ENCODE assay signal across 8 mouse cellular contexts in genomic region chr7:141435129-141435855, GRCm38 (mm10). TPM values are rescaled to one million over a fixed set of nuclear protein-coding genes. Genes with fewer than 3 reads are reported as not detected.
DNase-seq lines count a peak whose midpoint lies in the region; ATAC-seq and TF ChIP-seq lines count a peak whose summit lies in the region.

No protein-coding gene starts in this region.

- peak overlapping the region; percentile 43 for H3K4me3 ChIP-seq in intestine, postnatal 0 days (ENCODE audit: low read depth, low read length)
- H3K4me3 ChIP-seq in neural tube, embryonic 13.5 days, result peak overlapping the region; percentile 64

- no peaks in the 10 kb centered on the region for H3K9me3 ChIP-seq in intestine, postnatal 0 days (ENCODE audit: control insufficient read depth)
- H3K9me3 ChIP-seq in neural tube, embryonic 13.5 days, result no peaks in the 10 kb centered on the region

- no peaks in the 10 kb centered on the region for H3K27me3 ChIP-seq in intestine, postnatal 0 days (replicated peaks; ENCODE audit: control insufficient read depth, insufficient read depth, low read length)
- H3K27me3 ChIP-seq in neural tube, embryonic 13.5 days, result no peaks in the 10 kb centered on the region

- peak; percentile 64 for DNase-seq in urinary bladder, postnatal 14 days (ENCODE audit: low spot score)
- no peak for DNase-seq in urinary bladder, postnatal 4 days (ENCODE audit: low spot score in 2 of 2)
- peak; percentile 79 to 81 for DNase-seq in cerebellum, postnatal 14 days
- DNase-seq in lung, adult 18-20 months, result peak; percentile 64 to 71
- no peak for DNase-seq in urinary bladder, postnatal 10 days (ENCODE audit: low spot score)

- H3K9ac ChIP-seq in intestine, postnatal 0 days (ENCODE audit: low read depth, low read length), result peak overlapping the region; percentile 40; the same call in 1 of the 2 replicates
- peak overlapping the region; percentile 86 for H3K9ac ChIP-seq in neural tube, embryonic 13.5 days

- H3K27ac ChIP-seq in intestine, postnatal 0 days (ENCODE audit: low read depth, low read length), result peak overlapping the region; percentile 78
- peak overlapping the region; percentile 86 for H3K27ac ChIP-seq in neural tube, embryonic 13.5 days (replicated peaks)

- ATAC-seq in granulocyte monocyte progenitor cell, adult 5-6 weeks (replicated peaks; ENCODE audit: poor library complexity, severe bottlenecking), result peak; percentile 71
- ATAC-seq in intestine, postnatal 0 days, result peak; percentile 16; the same call in 1 of the 2 replicates
- ATAC-seq in neural tube, embryonic 13.5 days (ENCODE audit: low read depth), result 0 out of 2 replicates have a peak, but pooled peaks have one; percentile 2

- H3K36me3 ChIP-seq in intestine, postnatal 0 days (ENCODE audit: control insufficient read depth, insufficient read depth), result peaks cover 57% of the 10 kb centered on the region
- peaks cover 36% of the 10 kb centered on the region for H3K36me3 ChIP-seq in neural tube, embryonic 13.5 days

- TF ChIP-seq CTCF in intestine, postnatal 0 days (IDR thresholded peaks at IDR 0.05; ENCODE audit: low read depth), result no peak

- H3K4me2 ChIP-seq in intestine, postnatal 0 days (replicated peaks; ENCODE audit: low read depth), result peak overlapping the region; percentile 78
- H3K4me2 ChIP-seq in neural tube, embryonic 13.5 days, result peak overlapping the region; percentile 95

- peaks cover 16% of the 10 kb centered on the region for H3K4me1 ChIP-seq in intestine, postnatal 0 days (replicated peaks; ENCODE audit: control insufficient read depth, insufficient read depth, low read length)
- H3K4me1 ChIP-seq in neural tube, embryonic 13.5 days (replicated peaks), result peaks cover 54% of the 10 kb centered on the region

- 2% methylated on average over 17 of the region's 17 CpGs for WGBS in intestine, postnatal 0 days
- 3% methylated on average over 17 of the region's 17 CpGs for WGBS in neural tube, embryonic 13.5 days

RNA-seq across cellular contexts. Expression of gene Slc25a22, which starts 2.4 kb away (rescaled TPM):
- total RNA-seq in granulocyte monocyte progenitor cell, adult 5-6 weeks (2014; fragmentation: Nextera tagmentation), result 18.8 and 36.2 TPM in 2 replicates
- 4.3 and 4.9 TPM in 2 replicates for total RNA-seq in granulocyte monocyte progenitor cell, adult 5-6 weeks (2017)
- 65.8 and 67.7 TPM in 2 replicates for polyA plus RNA-seq in intestine, postnatal 0 days (2015; fragmentation: Nextera tagmentation; extraction: Ambion mirVana)
- 59.6 and 66.7 TPM in 2 replicates for polyA plus RNA-seq in neural tube, embryonic 13.5 days (2015; fragmentation: Nextera tagmentation; extraction: Ambion mirVana)

RNA-seq across cellular contexts. Expression of gene Cend1, which starts 6.0 kb away (rescaled TPM):
- total RNA-seq in granulocyte monocyte progenitor cell, adult 5-6 weeks (2014; fragmentation: Nextera tagmentation), result not detected in 2 replicates
- not detected in 2 replicates for total RNA-seq in granulocyte monocyte progenitor cell, adult 5-6 weeks (2017)
- 2.7 and 3.3 TPM in 2 replicates for polyA plus RNA-seq in intestine, postnatal 0 days (2015; fragmentation: Nextera tagmentation; extraction: Ambion mirVana)
- polyA plus RNA-seq in neural tube, embryonic 13.5 days (2015; fragmentation: Nextera tagmentation; extraction: Ambion mirVana), result 94.3 and 111 TPM in 2 replicates

RNA-seq across cellular contexts. Expression of gene Pidd1, which starts 8.5 kb away (rescaled TPM):
- 33.2 and 45.1 TPM in 2 replicates for total RNA-seq in granulocyte monocyte progenitor cell, adult 5-6 weeks (2014; fragmentation: Nextera tagmentation)
- total RNA-seq in granulocyte monocyte progenitor cell, adult 5-6 weeks (2017), result 10.5 and 16.4 TPM in 2 replicates
- 1.4 and 1.6 TPM in 2 replicates for polyA plus RNA-seq in intestine, postnatal 0 days (2015; fragmentation: Nextera tagmentation; extraction: Ambion mirVana)
- 3.8 and 3.9 TPM in 2 replicates for polyA plus RNA-seq in neural tube, embryonic 13.5 days (2015; fragmentation: Nextera tagmentation; extraction: Ambion mirVana)

RNA-seq across cellular contexts. Expression of gene Rplp2, which starts 11.9 kb away (rescaled TPM):
- total RNA-seq in granulocyte monocyte progenitor cell, adult 5-6 weeks (2014; fragmentation: Nextera tagmentation), result 2,601 and 5,139 TPM in 2 replicates
- total RNA-seq in granulocyte monocyte progenitor cell, adult 5-6 weeks (2017), result 2,496 and 4,245 TPM in 2 replicates
- polyA plus RNA-seq in intestine, postnatal 0 days (2015; fragmentation: Nextera tagmentation; extraction: Ambion mirVana), result 968 and 992 TPM in 2 replicates
- polyA plus RNA-seq in neural tube, embryonic 13.5 days (2015; fragmentation: Nextera tagmentation; extraction: Ambion mirVana), result 769 and 771 TPM in 2 replicates

RNA-seq across cellular contexts. Expression of gene Pnpla2, which starts 19.7 kb away (rescaled TPM):
- 93.9 and 97.0 TPM in 2 replicates for total RNA-seq in granulocyte monocyte progenitor cell, adult 5-6 weeks (2014; fragmentation: Nextera tagmentation)
- total RNA-seq in granulocyte monocyte progenitor cell, adult 5-6 weeks (2017), result 19.0 and 35.1 TPM in 2 replicates
- 75.5 and 79.4 TPM in 2 replicates for polyA plus RNA-seq in intestine, postnatal 0 days (2015; fragmentation: Nextera tagmentation; extraction: Ambion mirVana)
- 17.1 and 17.6 TPM in 2 replicates for polyA plus RNA-seq in neural tube, embryonic 13.5 days (2015; fragmentation: Nextera tagmentation; extraction: Ambion mirVana)

Comparison
In these comparisons a context has a peak if more than half of its experiments do, and no peak if none do; other contexts are left out.
1. DNase-seq: peak in urinary bladder, postnatal 14 days (single experiment), cerebellum, postnatal 14 days (2 of 2) and lung, adult 18-20 months (2 of 2); none in urinary bladder, postnatal 4 days (0 of 2) and urinary bladder, postnatal 10 days (single experiment).
2. ATAC-seq: peak in every context shown above with its lines; median percentile 71 in granulocyte monocyte progenitor cell, adult 5-6 weeks; 16 in intestine, postnatal 0 days; 2 in neural tube, embryonic 13.5 days.
3. RNA of gene Cend1, which starts 6.0 kb away (polyA plus RNA-seq): 94.3 to 111 TPM in neural tube, embryonic 13.5 days; 2.7 to 3.3 TPM in intestine, postnatal 0 days; every median in the first group is over 10 times any median in the second.